ENCODE assay signal across 14 mouse cellular contexts in genomic region chr15:84216026-84216425, GRCm38 (mm10). TPM values are rescaled to one million over a fixed set of nuclear protein-coding genes. Genes with fewer than 3 reads are reported as not detected.
A peak's percentile ranks its signal among the peaks of the same experiment; 100 is the strongest.
DNase-seq lines count a peak whose midpoint lies in the region; ATAC-seq and TF ChIP-seq lines count a peak whose summit lies in the region.
"Had no signal": no experiment of that assay in that cellular context is flagged by ENCODE, and none has a peak within 500 bp of the region (broad histone marks: within the 10 kb centered on the region; RNA-seq: fewer than 3 reads in every experiment).

No protein-coding gene starts in this region.

- H3K27me3 ChIP-seq in kidney, embryonic 14.5 days (ENCODE audit: control insufficient read depth, insufficient read depth, low read length) = no peaks in the 10 kb centered on the region
- peaks cover 19% of the 10 kb centered on the region; the same call in 1 of the 2 replicates for H3K27me3 ChIP-seq in liver, embryonic 13.5 days
- H3K27me3 ChIP-seq: forebrain, embryonic 15.5 days had no signal

- H3K4me2 ChIP-seq in kidney, embryonic 14.5 days (replicated peaks; ENCODE audit: low read depth, low read length) = no peak overlapping the region
- no peak overlapping the region for H3K4me2 ChIP-seq in liver, embryonic 13.5 days
- H3K4me2 ChIP-seq: forebrain, embryonic 15.5 days; heart, embryonic 11.5 days had no signal

- ATAC-seq in kidney, embryonic 14.5 days (ENCODE audit: low FRiP score, low TSS enrichment) = no peak
- no peak for ATAC-seq in liver, embryonic 13.5 days (ENCODE audit: low read depth)
- ATAC-seq: forebrain, embryonic 15.5 days had no signal

- no peaks in the 10 kb centered on the region for H3K9me3 ChIP-seq in kidney, embryonic 14.5 days (ENCODE audit: control insufficient read depth, low read length)
- H3K9me3 ChIP-seq in liver, embryonic 13.5 days (replicated peaks) = no peaks in the 10 kb centered on the region
- H3K9me3 ChIP-seq: forebrain, embryonic 15.5 days had no signal

- peaks cover 42% of the 10 kb centered on the region for H3K4me1 ChIP-seq in kidney, embryonic 14.5 days (ENCODE audit: control insufficient read depth, insufficient read depth, low read length)
- H3K4me1 ChIP-seq in liver, embryonic 13.5 days (replicated peaks) = peaks cover 49% of the 10 kb centered on the region

- no peak for DNase-seq in layer of hippocampus, adult 2 months (ENCODE audit: low spot score in 2 of 2)
- no peak for DNase-seq in layer of hippocampus, adult 18-20 months (ENCODE audit: low spot score in 2 of 2)
- DNase-seq in kidney, postnatal 10 days = peak; percentile 69
- no peak for DNase-seq in liver, embryonic 13.5 days
- DNase-seq in frontal cortex, adult 2 months (ENCODE audit: extremely low spot score in 1 of 2, low spot score in 1 of 2) = no peak
- no peak for DNase-seq in urinary bladder, postnatal 25 days (ENCODE audit: low spot score)
- DNase-seq: cerebellum, adult 11 months; heart, postnatal 4 days; lung, adult 2 months had no signal

- H3K9ac ChIP-seq in kidney, embryonic 14.5 days (ENCODE audit: low read depth, low read length) = no peak overlapping the region
- no peak overlapping the region for H3K9ac ChIP-seq in liver, embryonic 13.5 days
- H3K9ac ChIP-seq: forebrain, embryonic 15.5 days had no signal

- H3K4me3 ChIP-seq in layer of hippocampus, adult 2 months = no peak overlapping the region
- H3K4me3 ChIP-seq in kidney, embryonic 14.5 days (ENCODE audit: low read length) = no peak overlapping the region
- no peak overlapping the region for H3K4me3 ChIP-seq in liver, embryonic 13.5 days (replicated peaks)
- H3K4me3 ChIP-seq: forebrain, embryonic 15.5 days had no signal

- no peak for TF ChIP-seq CTCF in layer of hippocampus, adult 2 months (conservative IDR thresholded peaks at IDR 0.05)

- H3K36me3 ChIP-seq in kidney, embryonic 14.5 days (ENCODE audit: control insufficient read depth, insufficient read depth, low read length) = peaks cover 14% of the 10 kb centered on the region
- peaks cover 38% of the 10 kb centered on the region for H3K36me3 ChIP-seq in liver, embryonic 13.5 days

- H3K27ac ChIP-seq in layer of hippocampus, adult 2 months = 0 out of 2 replicates have a peak overlapping the region, but pooled peaks have one; percentile 68
- H3K27ac ChIP-seq in kidney, embryonic 14.5 days (ENCODE audit: low read depth, low read length) = peak overlapping the region; percentile 57; the same call in 1 of the 2 replicates
- peak overlapping the region; percentile 55; the same call in 1 of the 2 replicates for H3K27ac ChIP-seq in liver, embryonic 13.5 days
- H3K27ac ChIP-seq: forebrain, embryonic 15.5 days; stomach, postnatal 0 days had no signal

RNA-seq across cellular contexts. Expression of gene Parvb, which starts 15.8 kb away (rescaled TPM):
- 10 to 100 TPM; 29.9 to 34.0 TPM for total RNA-seq in layer of hippocampus, adult 2 months (2021)
- 10 to 100 TPM; 28.8 to 29.5 TPM for total RNA-seq in layer of hippocampus, adult 18-20 months (2021)
- polyA plus RNA-seq in kidney, embryonic 14.5 days (2014; fragmentation: Nextera tagmentation; extraction: Ambion mirVana) = 3.9 TPM in 2 replicates
- 6.7 and 8.1 TPM in 2 replicates for polyA plus RNA-seq in liver, embryonic 13.5 days (2015; fragmentation: Nextera tagmentation; extraction: Ambion mirVana)
- 16.2 and 17.0 TPM in 2 replicates for polyA plus RNA-seq in frontal cortex, adult 2 months (2012; rRNA removed)

RNA-seq across cellular contexts. Expression of gene Samm50, which starts 24.0 kb away (rescaled TPM):
- total RNA-seq in layer of hippocampus, adult 2 months (2021) = 100 to 1,000 TPM in 1 of 2 experiments, 10 to 100 TPM in 1; 93.6 to 102 TPM
- total RNA-seq in layer of hippocampus, adult 18-20 months (2021) = 100 to 1,000 TPM; 103 to 105 TPM
- 81.5 and 88.8 TPM in 2 replicates for polyA plus RNA-seq in kidney, embryonic 14.5 days (2014; fragmentation: Nextera tagmentation; extraction: Ambion mirVana)
- 98.0 and 106 TPM in 2 replicates for polyA plus RNA-seq in liver, embryonic 13.5 days (2015; fragmentation: Nextera tagmentation; extraction: Ambion mirVana)
- polyA plus RNA-seq in frontal cortex, adult 2 months (2012; rRNA removed) = 43.7 and 53.4 TPM in 2 replicates

RNA-seq across cellular contexts. Expression of gene Pnpla3, which starts 48.4 kb away (rescaled TPM):
- 1 to 10 TPM; 7.3 to 8.1 TPM for total RNA-seq in layer of hippocampus, adult 2 months (2021)
- total RNA-seq in layer of hippocampus, adult 18-20 months (2021) = 1 to 10 TPM; 6.4 to 7.4 TPM
- 0.14 and 0.49 TPM in 2 replicates for polyA plus RNA-seq in kidney, embryonic 14.5 days (2014; fragmentation: Nextera tagmentation; extraction: Ambion mirVana)
- polyA plus RNA-seq in liver, embryonic 13.5 days (2015; fragmentation: Nextera tagmentation; extraction: Ambion mirVana) = 1.2 and 1.4 TPM in 2 replicates
- polyA plus RNA-seq in frontal cortex, adult 2 months (2012; rRNA removed) = 18.3 and 21.6 TPM in 2 replicates
- total RNA-seq: common myeloid progenitor, adult 5-6 weeks had no signal
